Mouse (Mus musculus) lung, postnatal 0 days (tissue): ENCODE results near the gene Mrps7. TPM values are rescaled to one million over a fixed set of nuclear protein-coding genes. Genes with fewer than 3 reads are reported as not detected.

Experiments
- ATAC-seq: fragments of 200-750 bp; cut with Nextera tagmentation; 2 replicates; pipeline ENCODE4 v1.8.0; 2017; ENCODE audit warnings: moderate library complexity
- DNase-seq: peaks from one replicate; pipeline ENCODE4 v3.0.0-alpha.2; 2016; ENCODE audit warnings: low spot score
- H3K27ac ChIP-seq: fragments of 300-500 bp; sonication (generic); 2 replicates; pipeline ENCODE4 v1.5.1; 2014; ENCODE audit warnings: antibody characterized with exemption, mild to moderate bottlenecking, low read length, mixed read lengths
- H3K27me3 ChIP-seq: fragments of 300-500 bp; sonication (generic); replicated peaks from 2 replicates; pipeline ENCODE4 v1.6.1; 2014; ENCODE audit warnings: low read length, mixed read lengths; ENCODE audit not compliant: insufficient read depth
- H3K36me3 ChIP-seq: fragments of 300-500 bp; sonication (generic); 2 replicates; pipeline ENCODE4 v1.6.1; 2014; ENCODE audit warnings: low read length, mixed read lengths; ENCODE audit not compliant: insufficient read depth
- H3K4me1 ChIP-seq: fragments of 300-500 bp; sonication (generic); 2 replicates; pipeline ENCODE4 v1.6.1; 2014; ENCODE audit warnings: antibody characterized with exemption, low read depth, low read length, mixed read lengths; ENCODE audit not compliant: insufficient read depth
- H3K4me2 ChIP-seq: fragments of 300-500 bp; sonication (generic); replicated peaks from 2 replicates; pipeline ENCODE4 v1.6.1; 2014; ENCODE audit warnings: low read depth, mild to moderate bottlenecking, low read length, moderate library complexity, mixed read lengths
- H3K4me3 ChIP-seq: fragments of 300-500 bp; sonication (generic); 2 replicates; pipeline ENCODE4 v1.5.1; 2014; ENCODE audit warnings: low read depth, low read length
- H3K9ac ChIP-seq: fragments of 300-500 bp; sonication (generic); replicated peaks from 2 replicates; pipeline ENCODE4 v1.6.1; 2014; ENCODE audit warnings: low read depth, mild to moderate bottlenecking
- H3K9me3 ChIP-seq: fragments of 300-500 bp; sonication (generic); 2 replicates; pipeline ENCODE4 v1.6.1; 2016; ENCODE audit warnings: low read length, mixed read lengths
- CTCF ChIP-seq: IDR thresholded peaks from 2 replicates; pipeline ENCODE4 v1.5.1; 2016; ENCODE audit warnings: antibody characterized with exemption, mild to moderate bottlenecking
- EP300 ChIP-seq: IDR thresholded peaks from 2 replicates; pipeline ENCODE4 v1.6.1; 2016; ENCODE audit warnings: antibody characterized with exemption, mild to moderate bottlenecking, control low read depth
- WGBS: fragments of 180-500 bp; shearing (Covaris S2); extraction: QIAGEN DNeasy Blood & Tissue Kit; methylation state at CpG from one replicate; pipeline ENCODE4 v1.1.7; 2014; 5-methylcytosine and 5-hydroxymethylcytosine counted together
- polyA plus RNA-seq: library from polyadenylated mRNA; unstranded; fragments of >200 nt; fragmentation: Nextera tagmentation; extraction: Ambion mirVana; gene quantifications from 2 replicates; pipeline ENCODE4 v1.2.1, GENCODE M21; 2015

The Mrps7 gene
- polyA plus RNA-seq, 1 experiment from 2014 or later, result 47.4 TPM

DNA sequence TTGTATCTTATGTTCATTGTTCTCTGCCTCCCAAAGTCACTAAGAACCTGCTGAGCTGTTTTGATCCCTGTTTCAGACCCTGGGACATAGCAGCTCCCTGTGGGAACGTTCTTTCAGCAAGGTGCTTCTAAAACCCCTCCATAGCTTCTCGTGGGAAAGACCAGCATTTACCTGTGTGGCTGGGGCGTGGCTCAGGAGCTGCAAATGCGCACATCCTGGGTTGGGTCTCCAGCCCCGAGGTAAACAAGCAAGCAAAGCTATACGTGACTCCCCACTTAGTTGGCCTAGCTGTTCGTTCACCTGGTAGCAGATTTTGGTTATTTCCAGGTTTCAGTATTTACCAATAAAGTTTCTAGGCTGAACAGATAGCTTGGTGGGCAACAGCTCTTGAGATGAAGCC is 28.5 kb downstream of the Mrps7 start:
- no peaks in the 10 kb centered on the region for H3K9me3 ChIP-seq
- 66% methylated on average over 7 of the region's 7 CpGs for WGBS
- H3K4me1 ChIP-seq, result no peaks in the 10 kb centered on the region
- ATAC-seq (no peak), DNase-seq (no peak)
- no peak for TF ChIP-seq EP300
- no peak for TF ChIP-seq CTCF
- H3K4me3 ChIP-seq, result no peak overlapping the region
- no peak overlapping the region for H3K9ac ChIP-seq
- no peak overlapping the region for H3K27ac ChIP-seq
- no peaks in the 10 kb centered on the region for H3K36me3 ChIP-seq
- no peak overlapping the region for H3K4me2 ChIP-seq
- H3K27me3 ChIP-seq, result no peaks in the 10 kb centered on the region

GRCm38 (mm10) chr11:115632862-115633261 is 29.1 kb downstream of the Mrps7 start:
- H3K4me3 ChIP-seq, result no peak overlapping the region
- H3K4me2 ChIP-seq, result no peak overlapping the region
- no peaks in the 10 kb centered on the region for H3K36me3 ChIP-seq
- H3K27me3 ChIP-seq, result no peaks in the 10 kb centered on the region
- no peak overlapping the region for H3K9ac ChIP-seq
- no peak overlapping the region for H3K27ac ChIP-seq
- 80% methylated on average over 10 of the region's 10 CpGs for WGBS
- no peaks in the 10 kb centered on the region for H3K4me1 ChIP-seq
- ATAC-seq, result no peak
- no peak for DNase-seq
- no peak for TF ChIP-seq EP300
- no peak for TF ChIP-seq CTCF
- H3K9me3 ChIP-seq, result no peaks in the 10 kb centered on the region

GRCm38 (mm10) chr11:115634109-115634508 is 30.4 kb downstream of the Mrps7 start:
- no peaks in the 10 kb centered on the region for H3K27me3 ChIP-seq
- 58% methylated on average over 4 of the region's 4 CpGs for WGBS
- no peak overlapping the region for H3K4me2 ChIP-seq
- H3K9ac ChIP-seq, result no peak overlapping the region
- ATAC-seq (peak; percentile 42), DNase-seq (peak; percentile 62)
- no peak overlapping the region for H3K4me3 ChIP-seq
- H3K27ac ChIP-seq, result no peak overlapping the region
- H3K36me3 ChIP-seq, result no peaks in the 10 kb centered on the region
- no peaks in the 10 kb centered on the region for H3K9me3 ChIP-seq
- no peaks in the 10 kb centered on the region for H3K4me1 ChIP-seq
- TF ChIP-seq CTCF, result no peak

- TF ChIP-seq CTCF, result no peak
- Histone ChIP-seq H3K4me3 (no peak overlapping the region), H3K4me1 (no peaks in the 10 kb centered on the region), H3K27ac (no peak overlapping the region), H3K9me3 (no peaks in the 10 kb centered on the region), H3K4me2 (no peak overlapping the region), H3K27me3 (no peaks in the 10 kb centered on the region), H3K9ac (no peak overlapping the region), H3K36me3 (no peaks in the 10 kb centered on the region)
- no peak for ATAC-seq
- DNase-seq, result no peak
- WGBS, result 82% methylated on average over 8 of the region's 8 CpGs
These were observed 31.3 kb downstream of the Mrps7 start for GRCm38 (mm10) chr11:115635041-115635440.

DNA sequence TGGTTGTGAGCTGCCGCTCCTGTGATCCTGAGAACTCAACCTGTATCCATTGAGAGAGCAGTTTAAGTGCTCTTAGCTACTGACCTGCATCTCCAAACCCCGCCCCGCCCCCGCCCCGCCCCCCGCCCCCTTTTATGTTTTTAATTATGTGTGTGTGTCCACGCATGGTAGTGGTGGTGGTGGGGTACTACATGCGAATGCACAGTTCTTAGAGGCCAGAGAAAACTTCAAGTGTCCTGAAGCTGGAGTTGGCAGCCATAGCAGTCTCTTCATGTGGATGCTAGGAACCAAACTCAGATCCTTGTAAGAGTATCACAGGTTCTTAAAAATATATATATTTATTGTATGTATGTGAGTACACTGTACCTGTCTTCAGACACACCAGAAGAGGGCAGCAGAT is 31.8 kb downstream of the Mrps7 start:
- H3K4me3 ChIP-seq, result no peak overlapping the region
- ATAC-seq, result no peak

DNA sequence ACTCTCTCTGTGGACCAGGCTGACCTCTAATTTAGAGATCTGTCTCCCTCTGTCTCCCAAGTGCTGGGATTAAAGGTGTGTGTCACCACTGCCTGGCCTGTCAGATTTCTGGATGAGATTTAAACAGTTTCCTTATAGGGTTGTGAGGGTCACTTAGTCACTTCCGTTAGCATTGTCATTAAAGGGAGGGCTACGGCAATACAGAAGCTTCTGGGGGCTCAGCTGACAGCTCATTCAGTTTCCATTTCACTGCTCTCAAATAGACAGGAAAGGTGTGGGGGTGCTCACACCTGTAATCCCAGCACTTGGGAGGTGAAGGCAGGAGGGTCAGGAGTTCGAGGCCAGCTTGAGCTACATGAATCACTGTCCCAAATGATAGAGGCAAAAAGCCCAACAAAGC is 33.2 kb downstream of the Mrps7 start:
- Histone ChIP-seq H3K4me2 (no peak overlapping the region), H3K4me1 (no peaks in the 10 kb centered on the region), H3K9me3 (no peaks in the 10 kb centered on the region), H3K27ac (no peak overlapping the region), H3K9ac (no peak overlapping the region), H3K4me3 (no peak overlapping the region), H3K36me3 (no peaks in the 10 kb centered on the region), H3K27me3 (no peaks in the 10 kb centered on the region)
- DNase-seq (no peak), ATAC-seq (no peak)
- WGBS, result 66% methylated on average over 3 of the region's 3 CpGs
- TF ChIP-seq EP300 (no peak), CTCF (no peak)

More for the DNA sequence above, 31.8 kb downstream of the Mrps7 start:
- WGBS, result 70% methylated on average over 8 of the region's 8 CpGs
- no peaks in the 10 kb centered on the region for H3K4me1 ChIP-seq
- H3K27me3 ChIP-seq, result no peaks in the 10 kb centered on the region
- no peaks in the 10 kb centered on the region for H3K36me3 ChIP-seq
- no peak overlapping the region for H3K4me2 ChIP-seq
- no peak overlapping the region for H3K9ac ChIP-seq
- DNase-seq, result no peak
- H3K27ac ChIP-seq, result no peak overlapping the region
- TF ChIP-seq CTCF (no peak), EP300 (no peak)
- H3K9me3 ChIP-seq, result no peaks in the 10 kb centered on the region
